Mouse (Mus musculus): ENCODE measurements around the gene Synj2. TPM values are rescaled to one million over a fixed set of nuclear protein-coding genes. Genes with fewer than 3 reads are reported as not detected.

Gene Synj2
- total and polyA plus RNA-seq, 3 experiments = 1.2 to 2.5 TPM; not detected in 1

- H3K4me3 ChIP-seq (ENCODE audit: control insufficient read depth in 1 of 2, insufficient read depth in 1 of 2, low read depth in 2 of 2, low read length in 2 of 2) = no peak overlapping the region
- H3K27ac ChIP-seq (ENCODE audit: control insufficient read depth, low read depth, low read length) = no peak overlapping the region
- no peaks in the 10 kb centered on the region for H3K79me2 ChIP-seq (ENCODE audit: control insufficient read depth, insufficient read depth, low read length, poor library complexity)
- no peaks in the 10 kb centered on the region for H3K9me3 ChIP-seq (replicated peaks; ENCODE audit: insufficient read depth, low read length)
- no peak overlapping the region for H3K9ac ChIP-seq (ENCODE audit: control insufficient read depth, low read depth, low read length, poor library complexity, severe bottlenecking)
- no peak for DNase-seq (ENCODE audit: low read depth, low spot score)
- no peaks in the 10 kb centered on the region for H3K27me3 ChIP-seq (ENCODE audit: control insufficient read depth in 1 of 2, insufficient read depth in 2 of 2, low read length in 2 of 2)
- no peak for TF ChIP-seq ZMIZ1 (IDR thresholded peaks at IDR 0.05; ENCODE audit: low read depth, low read length)
- no peak for TF ChIP-seq TAL1 (IDR thresholded peaks at IDR 0.05; ENCODE audit: low read length)
- TF ChIP-seq ZC3H11A (IDR thresholded peaks at IDR 0.05; ENCODE audit: low read depth, low read length) = no peak
- no peak for TF ChIP-seq BHLHE40 (IDR thresholded peaks at IDR 0.05; ENCODE audit: borderline replicate concordance, low read depth, low read length)
- TF ChIP-seq MXI1 (IDR thresholded peaks at IDR 0.05; ENCODE audit: low read depth, low read length) = no peak
- TF ChIP-seq CHD1 (IDR thresholded peaks at IDR 0.05; ENCODE audit: low read depth, low read length) = no peak
- no peak for TF ChIP-seq HCFC1 (IDR thresholded peaks at IDR 0.05; ENCODE audit: low read depth, low read length)
- TF ChIP-seq CTCF (IDR thresholded peaks at IDR 0.05 in 2 of 3, conservative IDR thresholded peaks at IDR 0.05 in 1 of 3; ENCODE audit: control insufficient read depth in 1 of 3, insufficient read depth in 1 of 3, low read depth in 2 of 3, low read length in 3 of 3, poor library complexity in 1 of 3, severe bottlenecking in 1 of 3) = no peak
- no peak for TF ChIP-seq POLR2AphosphoS5 (IDR thresholded peaks at IDR 0.05; ENCODE audit: borderline replicate concordance, low read depth, low read length)
- TF ChIP-seq SMC3 (IDR thresholded peaks at IDR 0.05; ENCODE audit: low read depth, low read length) = no peak
- no peaks in the 10 kb centered on the region for H3K4me1 ChIP-seq (ENCODE audit: control insufficient read depth in 1 of 2, insufficient read depth in 2 of 2, low read length in 2 of 2)
- no peaks in the 10 kb centered on the region for H3K36me3 ChIP-seq (ENCODE audit: control insufficient read depth in 1 of 2, insufficient read depth in 2 of 2, low read length in 2 of 2)
Observed at GRCm38 (mm10) chr17:5957097-5957496, 16.0 kb downstream of the Synj2 start.

GRCm38 (mm10) chr17:5958229-5958628 lies 17.1 kb downstream of the Synj2 start:
- no peaks in the 10 kb centered on the region for H3K79me2 ChIP-seq (ENCODE audit: control insufficient read depth, insufficient read depth, low read length, poor library complexity)
- TF ChIP-seq RAD21 (IDR thresholded peaks at IDR 0.05; ENCODE audit: low read depth, low read length) (no peak), TBP (IDR thresholded peaks at IDR 0.05; ENCODE audit: low read depth, low read length) (no peak), NELFE (IDR thresholded peaks at IDR 0.05; ENCODE audit: low read depth, low read length) (no peak), SIN3A (IDR thresholded peaks at IDR 0.05; ENCODE audit: low read length) (no peak), SMC3 (IDR thresholded peaks at IDR 0.05; ENCODE audit: low read depth, low read length) (no peak)
- H3K36me3 ChIP-seq (ENCODE audit: control insufficient read depth in 1 of 2, insufficient read depth in 2 of 2, low read length in 2 of 2) = no peaks in the 10 kb centered on the region
- no peak for DNase-seq (ENCODE audit: low read depth, low spot score)
- no peak overlapping the region for H3K27ac ChIP-seq (ENCODE audit: control insufficient read depth, low read depth, low read length)
- no peak overlapping the region for H3K9ac ChIP-seq (ENCODE audit: control insufficient read depth, low read depth, low read length, poor library complexity, severe bottlenecking)
- no peak overlapping the region for H3K4me3 ChIP-seq (ENCODE audit: control insufficient read depth in 1 of 2, insufficient read depth in 1 of 2, low read depth in 2 of 2, low read length in 2 of 2)
- H3K27me3 ChIP-seq (ENCODE audit: control insufficient read depth in 1 of 2, insufficient read depth in 2 of 2, low read length in 2 of 2) = no peaks in the 10 kb centered on the region
- H3K9me3 ChIP-seq (replicated peaks; ENCODE audit: insufficient read depth, low read length) = no peaks in the 10 kb centered on the region
- H3K4me1 ChIP-seq (ENCODE audit: control insufficient read depth in 1 of 2, insufficient read depth in 2 of 2, low read length in 2 of 2) = no peaks in the 10 kb centered on the region

DNA sequence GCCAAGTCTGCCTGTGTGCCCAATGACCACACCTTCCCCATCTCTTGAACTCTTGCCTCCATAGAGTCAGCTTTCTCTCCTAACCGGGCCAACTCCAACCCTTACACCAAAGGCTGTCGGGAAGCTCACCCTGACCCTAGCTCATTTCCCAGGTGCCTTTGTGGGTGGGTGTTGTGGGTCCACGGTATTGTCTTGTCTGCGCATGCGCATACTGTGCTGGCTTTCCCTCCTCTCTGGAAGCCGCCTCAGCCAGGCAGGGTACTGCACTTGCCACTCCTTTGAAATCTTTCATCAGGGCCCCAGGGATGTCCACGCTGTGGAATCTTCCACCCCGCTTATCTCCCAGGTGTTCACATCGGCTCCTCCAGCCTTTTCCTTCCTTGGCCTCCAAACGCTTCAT lies 17.6 kb downstream of the Synj2 start:
- H3K36me3 ChIP-seq (ENCODE audit: control insufficient read depth in 1 of 2, insufficient read depth in 2 of 2, low read length in 2 of 2) = no peaks in the 10 kb centered on the region
- H3K4me3 ChIP-seq (ENCODE audit: control insufficient read depth in 1 of 2, insufficient read depth in 1 of 2, low read depth in 2 of 2, low read length in 2 of 2) = no peak overlapping the region
- H3K27me3 ChIP-seq (ENCODE audit: control insufficient read depth in 1 of 2, insufficient read depth in 2 of 2, low read length in 2 of 2) = no peaks in the 10 kb centered on the region
- H3K79me2 ChIP-seq (ENCODE audit: control insufficient read depth, insufficient read depth, low read length, poor library complexity) = no peaks in the 10 kb centered on the region
- TF ChIP-seq HCFC1 (IDR thresholded peaks at IDR 0.05; ENCODE audit: low read depth, low read length) (no peak), RAD21 (IDR thresholded peaks at IDR 0.05; ENCODE audit: low read depth, low read length) (no peak), TAL1 (IDR thresholded peaks at IDR 0.05; ENCODE audit: low read length) (no peak), MEF2A (IDR thresholded peaks at IDR 0.05; ENCODE audit: extremely low read depth, insufficient replicate concordance, low read depth, low read length, poor library complexity, severe bottlenecking) (no peak), SIN3A (IDR thresholded peaks at IDR 0.05; ENCODE audit: low read length) (no peak), ELF1 (IDR thresholded peaks at IDR 0.05; ENCODE audit: low read depth, low read length) (no peak), CHD2 (IDR thresholded peaks at IDR 0.05; ENCODE audit: low read length) (no peak), SMC3 (IDR thresholded peaks at IDR 0.05; ENCODE audit: low read depth, low read length) (no peak)
- no peak for DNase-seq (ENCODE audit: low read depth, low spot score)
- H3K27ac ChIP-seq (ENCODE audit: control insufficient read depth, low read depth, low read length) = no peak overlapping the region
- H3K9me3 ChIP-seq (replicated peaks; ENCODE audit: insufficient read depth, low read length) = no peaks in the 10 kb centered on the region
- H3K9ac ChIP-seq (ENCODE audit: control insufficient read depth, low read depth, low read length, poor library complexity, severe bottlenecking) = no peak overlapping the region
- no peaks in the 10 kb centered on the region for H3K4me1 ChIP-seq (ENCODE audit: control insufficient read depth in 1 of 2, insufficient read depth in 2 of 2, low read length in 2 of 2)
